Mouse (Mus musculus) lung, embryonic 14.5 days (tissue): ENCODE data around the gene Oard1. TPM values are rescaled to one million over a fixed set of nuclear protein-coding genes. Genes with fewer than 3 reads are reported as not detected.

Experiments
- ATAC-seq: fragments of 200-750 bp; cut with Nextera tagmentation; 2 replicates; pipeline ENCODE4 v1.8.0; 2017; ENCODE audit warnings: mild to moderate bottlenecking, moderate TSS enrichment, moderate library complexity; ENCODE audit not compliant: insufficient read depth
- DNase-seq: peaks from one replicate; pipeline ENCODE4 v3.0.0-alpha.2; 2015
- H3K27ac ChIP-seq: fragments of 300-500 bp; sonication (generic); 2 replicates; pipeline ENCODE4 v1.5.1; 2014; ENCODE audit warnings: low read depth, mild to moderate bottlenecking, moderate library complexity
- H3K27me3 ChIP-seq: fragments of 300-500 bp; sonication (generic); 2 replicates; pipeline ENCODE4 v1.6.1; 2014; ENCODE audit warnings: low read length, control low read depth; ENCODE audit not compliant: insufficient read depth
- H3K36me3 ChIP-seq: fragments of 300-500 bp; sonication (generic); 2 replicates; pipeline ENCODE4 v1.6.1; 2014; ENCODE audit warnings: control low read depth; ENCODE audit not compliant: insufficient read depth
- H3K4me1 ChIP-seq: fragments of 300-500 bp; sonication (generic); 2 replicates; pipeline ENCODE4 v1.6.1; 2014; ENCODE audit warnings: antibody characterized with exemption, control low read depth; ENCODE audit not compliant: insufficient read depth
- H3K4me2 ChIP-seq: fragments of 300-500 bp; sonication (generic); 2 replicates; pipeline ENCODE4 v1.6.1; 2014; ENCODE audit warnings: mild to moderate bottlenecking
- H3K4me3 ChIP-seq: fragments of 300-500 bp; sonication (generic); 2 replicates; pipeline ENCODE4 v1.5.1; 2014; ENCODE audit warnings: low read depth, low read length
- H3K9ac ChIP-seq: fragments of 300-500 bp; sonication (generic); 2 replicates; pipeline ENCODE4 v1.6.1; 2014
- H3K9me3 ChIP-seq: fragments of 300-500 bp; sonication (generic); 2 replicates; pipeline ENCODE4 v1.6.1; 2016; ENCODE audit warnings: low read depth, low read length, control low read depth
- CTCF ChIP-seq: IDR thresholded peaks from 2 replicates; pipeline ENCODE4 v1.5.1; 2016; ENCODE audit warnings: antibody characterized with exemption, low read depth
- WGBS: fragments of 180-500 bp; shearing (Covaris S2); extraction: QIAGEN DNeasy Blood & Tissue Kit; methylation state at CpG from one replicate; pipeline ENCODE4 v1.1.7; 2014; 5-methylcytosine and 5-hydroxymethylcytosine counted together
- polyA plus RNA-seq: library from polyadenylated mRNA; unstranded; fragments of >200 nt; fragmentation: Nextera tagmentation; extraction: Ambion mirVana; gene quantifications from 2 replicates; pipeline ENCODE4 v1.2.1, GENCODE M21; 2014

Gene Oard1
- polyA plus RNA-seq, 1 experiment from 2014 or later, result 77.9 TPM

GRCm38 (mm10) chr17:48437421-48437911 is 27.7 kb downstream of the Oard1 start:
- no peak overlapping the region for H3K4me3 ChIP-seq
- WGBS, result 17% methylated on average over 7 of the region's 7 CpGs
- peaks cover 11% of the 10 kb centered on the region; the same call in 1 of the 2 replicates for H3K4me1 ChIP-seq
- 0 out of 2 replicates have a peak overlapping the region, but pooled peaks have one; percentile 16 for H3K4me2 ChIP-seq
- H3K27ac ChIP-seq, result peak overlapping the region; percentile 82
- H3K36me3 ChIP-seq, result no peaks in the 10 kb centered on the region
- ATAC-seq (peak; percentile 52; the same call in 1 of the 2 replicates), DNase-seq (peak; percentile 41)
- H3K9ac ChIP-seq, result no peak overlapping the region
- H3K27me3 ChIP-seq, result no peaks in the 10 kb centered on the region
- no peaks in the 10 kb centered on the region for H3K9me3 ChIP-seq
- TF ChIP-seq CTCF, result peak; percentile 31

DNA sequence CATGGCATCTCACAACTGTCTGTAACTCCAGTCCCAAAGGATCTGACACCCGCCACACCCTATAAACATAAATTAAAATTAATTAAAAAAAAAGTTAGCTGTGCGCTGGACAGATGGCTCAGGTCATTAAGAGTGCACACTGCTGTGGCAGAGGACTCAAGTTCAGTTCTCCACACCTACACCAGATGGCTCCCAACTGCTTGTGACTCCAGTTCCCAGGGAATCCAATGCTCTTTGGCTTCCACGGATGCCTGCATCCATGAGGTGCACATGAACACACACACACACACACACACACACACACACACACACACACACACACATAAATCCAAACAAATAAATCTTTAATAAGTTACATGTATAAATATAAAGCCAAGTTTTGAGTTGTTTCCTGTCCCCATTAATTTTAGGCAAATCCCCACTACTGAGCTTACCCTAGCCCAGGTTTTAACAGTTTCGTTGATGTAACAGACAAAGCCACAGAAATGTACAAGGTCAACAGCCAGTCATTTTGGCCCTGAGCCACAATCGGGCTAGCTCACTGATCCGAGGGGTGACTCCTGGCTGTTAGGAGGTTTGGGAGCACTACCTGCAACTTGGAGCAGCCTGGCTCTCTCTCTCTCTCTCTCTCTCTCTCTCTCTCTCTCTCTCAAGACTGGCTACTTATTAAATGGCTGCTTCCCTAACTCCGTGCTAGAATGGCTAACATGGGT is 33.1 kb downstream of the Oard1 start:
- H3K27me3 ChIP-seq, result no peaks in the 10 kb centered on the region
- H3K4me2 ChIP-seq, result no peak overlapping the region
- no peaks in the 10 kb centered on the region for H3K9me3 ChIP-seq
- H3K27ac ChIP-seq, result no peak overlapping the region
- no peak overlapping the region for H3K9ac ChIP-seq
- 57% methylated on average over 7 of the region's 7 CpGs for WGBS
- no peak for TF ChIP-seq CTCF
- ATAC-seq (no peak), DNase-seq (no peak)
- 0 out of 2 replicates have a peak, but pooled peaks cover 1% of the 10 kb centered on the region for H3K4me1 ChIP-seq
- H3K36me3 ChIP-seq, result no peaks in the 10 kb centered on the region
- H3K4me3 ChIP-seq, result no peak overlapping the region

DNA sequence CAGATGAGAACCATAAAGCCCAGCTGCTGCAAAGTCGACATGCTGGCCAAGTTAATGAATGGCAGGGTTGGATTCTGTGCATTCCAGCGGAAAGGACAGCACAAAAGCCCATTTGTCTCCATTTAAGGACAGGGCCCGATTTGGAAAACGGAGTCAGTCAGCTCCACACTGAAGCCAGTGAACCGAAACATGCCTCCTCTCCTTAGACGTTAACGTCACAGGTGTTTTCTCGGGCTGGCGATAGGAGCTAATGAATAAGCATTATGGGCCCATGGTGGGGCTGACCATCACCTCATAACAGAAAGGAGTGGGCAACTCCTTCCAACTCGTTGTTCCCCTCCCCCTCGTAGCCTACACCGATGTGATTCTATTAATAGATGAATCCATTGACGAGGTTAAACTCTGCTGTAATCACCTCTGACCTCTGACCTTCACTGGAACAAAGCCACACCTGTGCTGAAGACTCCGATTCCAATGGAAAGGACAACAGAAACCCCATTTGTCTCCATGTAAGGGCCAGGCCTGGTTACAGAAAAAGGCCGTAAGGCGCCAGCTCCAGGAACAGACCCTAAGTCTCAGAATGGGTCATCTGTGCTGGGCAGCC is 33.8 kb downstream of the Oard1 start:
- Histone ChIP-seq H3K4me1 (no peaks in the 10 kb centered on the region), H3K4me3 (no peak overlapping the region), H3K36me3 (no peaks in the 10 kb centered on the region), H3K4me2 (no peak overlapping the region), H3K9me3 (no peaks in the 10 kb centered on the region), H3K27ac (no peak overlapping the region), H3K27me3 (no peaks in the 10 kb centered on the region), H3K9ac (no peak overlapping the region)
- 79% methylated on average over 16 of the region's 16 CpGs for WGBS
- DNase-seq (no peak), ATAC-seq (no peak)
- no peak for TF ChIP-seq CTCF

- Histone ChIP-seq H3K27me3 (no peaks in the 10 kb centered on the region), H3K4me2 (no peak overlapping the region), H3K4me1 (no peaks in the 10 kb centered on the region), H3K4me3 (no peak overlapping the region), H3K9ac (no peak overlapping the region), H3K27ac (no peak overlapping the region), H3K36me3 (no peaks in the 10 kb centered on the region), H3K9me3 (no peaks in the 10 kb centered on the region)
- 67% methylated on average over 8 of the region's 8 CpGs for WGBS
- ATAC-seq, result no peak
- no peak for TF ChIP-seq CTCF
- no peak for DNase-seq
Observed at GRCm38 (mm10) chr17:48447675-48448074, 37.9 kb downstream of the Oard1 start.

GRCm38 (mm10) chr17:48450666-48451352 is 41.0 kb downstream of the Oard1 start:
- Histone ChIP-seq H3K36me3 (no peaks in the 10 kb centered on the region), H3K9me3 (no peaks in the 10 kb centered on the region), H3K4me1 (no peaks in the 10 kb centered on the region), H3K9ac (no peak overlapping the region; the same call in 1 of the 2 replicates), H3K27me3 (no peaks in the 10 kb centered on the region), H3K4me3 (no peak overlapping the region; the same call in 1 of the 2 replicates), H3K4me2 (no peak overlapping the region), H3K27ac (peak overlapping the region; percentile 24; the same call in 1 of the 2 replicates)
- WGBS, result 81% methylated on average over 13 of the region's 13 CpGs
- TF ChIP-seq CTCF, result no peak
- no peak for DNase-seq
- ATAC-seq, result peak; percentile 47

- WGBS, result 55% methylated on average over 7 of the region's 7 CpGs
- TF ChIP-seq CTCF, result no peak
- Histone ChIP-seq H3K9ac (no peak within 1 kb of the TSS; the same call in 1 of the 2 replicates), H3K27ac (peak within 1 kb of the TSS; percentile 24; the same call in 1 of the 2 replicates), H3K4me2 (no peak within 1 kb of the TSS; the same call in 1 of the 2 replicates), H3K4me1 (no peaks in the 10 kb centered on the region), H3K4me3 (no peak within 1 kb of the TSS; the same call in 1 of the 2 replicates), H3K27me3 (no peaks in the 10 kb centered on the region), H3K36me3 (no peaks in the 10 kb centered on the region), H3K9me3 (no peaks in the 10 kb centered on the region)
- ATAC-seq (peak; percentile 51), DNase-seq (no peak)
Observed at GRCm38 (mm10) chr17:48451353-48451675, 41.5 kb downstream of the Oard1 start, which contains the start of gene Tspo2. Gene Tspo2, minus strand, starts transcription at chr17:48451522.
